Mouse (Mus musculus): Measurements from ENCODE around the gene Ciapin1.
"Not testable (repeated sequence)": the region's sequence is repeated elsewhere in the genome, so short reads cannot be mapped to it uniquely, and the experiment has no call there.

Gene Ciapin1

GRCm38 (mm10) chr8:94857011-94857345 lies 18.8 kb upstream of the Ciapin1 start:
- DNase-seq (ENCODE audit: extremely low spot score) = no peak

GRCm38 (mm10) chr8:94854761-94855160 lies 16.6 kb upstream of the Ciapin1 start:
- not testable (repeated sequence) for DNase-seq (ENCODE audit: extremely low spot score)

GRCm38 (mm10) chr8:94850049-94850448 lies 11.9 kb upstream of the Ciapin1 start:
- DNase-seq (ENCODE audit: extremely low spot score) = no peak

DNA sequence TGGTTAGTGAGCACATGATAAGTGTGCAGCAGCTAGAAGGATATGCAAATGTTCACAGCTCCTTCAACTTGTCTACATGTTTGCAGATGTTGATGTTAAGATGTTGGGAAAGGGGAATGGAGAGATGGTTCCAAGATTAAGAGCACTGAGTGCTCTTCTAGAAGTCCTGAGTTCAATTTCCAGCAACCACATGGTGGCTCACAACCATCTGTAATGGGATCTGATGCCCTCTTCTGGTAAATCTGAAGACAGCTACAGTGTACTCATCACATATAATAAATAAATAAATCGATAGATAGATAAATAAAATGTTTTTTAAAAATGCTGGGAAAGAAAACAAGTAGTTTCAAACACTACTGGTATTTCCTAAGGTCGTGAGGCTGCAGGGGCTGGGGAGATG lies 3.0 kb upstream of the Ciapin1 start:
- no peak for DNase-seq (ENCODE audit: extremely low spot score)

DNA sequence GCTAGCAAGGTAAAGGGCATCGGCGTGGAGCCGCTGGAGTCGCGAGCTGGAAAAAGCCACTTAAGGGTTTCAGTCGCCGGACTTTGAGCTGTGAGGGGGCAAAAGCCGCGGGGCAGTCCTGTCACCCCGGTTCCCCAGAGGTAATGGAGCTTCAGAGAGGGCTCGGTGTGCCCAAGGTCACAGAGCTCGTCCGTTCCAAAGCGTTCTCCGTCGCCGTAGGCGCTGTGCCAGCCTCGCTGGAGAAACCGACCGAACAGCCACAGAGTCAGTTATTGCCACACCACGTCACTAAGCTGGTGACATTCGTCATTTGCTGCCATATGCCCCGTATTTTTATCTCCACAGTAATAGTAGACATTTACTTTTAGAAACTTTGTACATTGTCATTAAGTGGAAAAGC lies 442 bp upstream of the Ciapin1 start:
- no peak for DNase-seq (ENCODE audit: extremely low spot score)

- DNase-seq (ENCODE audit: extremely low spot score) = no peak
Measured at GRCm38 (mm10) chr8:94836456-94837240, 1.5 kb downstream of the Ciapin1 start.

- DNase-seq (ENCODE audit: extremely low spot score) = not testable (repeated sequence)
Measured at GRCm38 (mm10) chr8:94835751-94836150, 2.4 kb downstream of the Ciapin1 start.

- not testable (repeated sequence) for DNase-seq (ENCODE audit: extremely low spot score)
Measured at GRCm38 (mm10) chr8:94833901-94834405, 4.2 kb downstream of the Ciapin1 start.

GRCm38 (mm10) chr8:94828284-94828683 lies 9.9 kb downstream of the Ciapin1 start:
- DNase-seq (ENCODE audit: extremely low spot score) = no peak

- DNase-seq (ENCODE audit: extremely low spot score) = no peak
Measured at GRCm38 (mm10) chr8:94826210-94826609, 11.9 kb downstream of the Ciapin1 start.

- DNase-seq (ENCODE audit: extremely low spot score) = no peak
Measured at GRCm38 (mm10) chr8:94825170-94825569, 13.0 kb downstream of the Ciapin1 start.

DNA sequence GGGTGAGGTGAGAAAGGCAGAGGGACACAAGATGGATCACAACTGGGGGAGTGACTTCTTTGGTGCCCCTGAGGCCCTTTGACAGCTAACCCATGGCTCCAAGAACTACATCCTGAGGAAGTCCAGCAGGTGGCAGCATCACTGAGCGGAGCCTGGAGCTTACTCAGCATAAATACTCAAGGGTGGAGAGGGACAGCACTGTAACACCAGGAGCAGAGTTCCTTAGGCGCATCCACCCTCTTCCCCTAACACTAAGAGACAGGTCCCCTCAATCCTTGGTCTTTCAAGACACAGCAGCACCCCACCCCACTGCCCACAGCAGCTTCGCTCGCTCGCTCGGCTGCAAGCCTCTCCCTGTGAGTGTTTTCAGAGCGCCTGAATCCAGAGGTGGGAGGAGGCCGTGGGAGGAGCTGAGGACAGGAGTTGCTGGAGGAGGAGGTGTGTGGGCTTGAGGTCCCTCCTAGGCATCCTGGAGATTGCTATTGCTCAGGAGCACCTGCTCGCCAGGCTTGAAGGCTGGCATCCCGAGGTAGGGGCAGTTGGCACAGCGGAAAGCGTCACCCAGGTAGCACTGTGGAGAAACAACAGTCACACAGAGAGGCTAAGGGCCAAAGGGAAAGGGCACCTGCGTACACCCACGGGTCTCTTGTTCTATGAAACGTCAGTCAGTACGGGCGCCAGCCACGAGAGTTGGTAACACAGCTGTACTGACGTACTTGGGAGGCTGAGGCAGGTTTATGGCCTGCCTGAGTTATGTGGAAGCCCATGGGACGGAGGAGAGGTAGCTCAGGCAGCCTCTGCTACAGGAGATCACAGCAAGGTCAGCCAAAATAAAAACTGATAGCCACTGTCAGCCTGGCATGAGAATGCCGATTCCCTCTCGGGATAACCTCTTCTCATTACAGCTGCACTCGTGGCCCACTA lies 15.3 kb downstream of the Ciapin1 start:
- peak; percentile 59 for DNase-seq (ENCODE audit: extremely low spot score)

- DNase-seq (ENCODE audit: extremely low spot score) = no peak
Measured at GRCm38 (mm10) chr8:94821381-94821780, 16.8 kb downstream of the Ciapin1 start.

GRCm38 (mm10) chr8:94820553-94820952 lies 17.6 kb downstream of the Ciapin1 start:
- DNase-seq (ENCODE audit: extremely low spot score) = no peak

DNA sequence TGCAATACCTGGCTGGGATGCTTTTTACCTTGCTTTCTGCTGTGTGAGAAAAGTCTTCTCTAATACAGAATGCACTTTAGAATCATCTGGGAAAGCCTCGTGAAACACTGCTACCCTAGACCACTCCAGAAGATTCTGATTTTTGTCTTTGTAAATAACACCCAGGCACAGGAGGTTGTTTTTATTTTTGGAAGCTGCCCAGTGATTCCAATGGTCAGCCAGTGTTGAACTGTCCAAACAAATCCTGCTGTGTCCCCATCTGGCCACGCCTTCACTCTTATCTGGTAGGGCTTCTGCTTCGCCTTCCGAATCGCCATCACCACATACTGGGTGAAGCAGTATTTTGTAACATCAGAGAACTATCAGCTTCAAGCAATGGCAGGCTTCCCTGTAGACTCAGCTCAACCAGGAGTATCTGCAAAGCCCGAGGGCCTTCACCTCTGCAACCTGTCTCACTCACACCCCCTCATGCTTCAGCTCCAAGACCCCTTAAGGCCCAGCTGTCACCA lies 18.4 kb downstream of the Ciapin1 start:
- no peak for DNase-seq (ENCODE audit: extremely low spot score)

DNA sequence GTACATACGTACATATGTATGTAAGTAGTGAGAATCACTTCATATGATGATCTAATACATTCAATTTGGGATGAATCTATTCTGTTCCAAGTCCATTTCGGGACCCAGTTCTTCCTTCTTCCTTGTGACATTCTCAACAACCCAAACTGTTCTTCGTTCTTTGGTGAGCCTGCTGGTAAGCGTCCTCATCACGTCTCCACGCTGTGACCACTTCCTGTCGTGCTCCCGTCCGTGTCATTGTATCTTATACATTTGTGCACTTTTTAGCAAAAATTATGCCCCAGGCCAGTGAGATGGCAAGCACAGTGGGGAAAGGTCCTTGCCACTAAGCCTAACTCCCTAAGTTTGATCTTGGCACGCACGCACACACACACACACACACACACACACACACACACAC lies 20.2 kb downstream of the Ciapin1 start:
- DNase-seq (ENCODE audit: extremely low spot score) = no peak

DNA sequence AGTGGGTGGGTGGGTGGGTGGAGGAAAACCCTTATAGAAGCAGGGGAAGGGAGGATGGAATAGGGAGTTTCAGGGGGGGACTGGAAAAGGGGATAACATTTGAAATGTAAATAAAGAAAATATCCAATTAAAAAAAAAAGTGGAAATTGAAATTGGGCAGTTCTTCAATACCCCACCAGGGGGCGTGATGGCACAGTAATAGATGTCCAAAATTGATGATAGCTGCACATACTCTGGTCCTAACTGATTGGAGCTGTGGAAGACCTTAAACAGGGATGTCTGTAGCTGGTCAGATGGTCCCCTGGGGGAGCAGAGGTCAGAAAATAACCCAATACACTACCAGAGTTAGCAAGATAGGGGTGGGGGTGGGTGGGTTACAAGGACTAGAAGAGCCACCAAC lies 23.6 kb downstream of the Ciapin1 start:
- no peak for DNase-seq (ENCODE audit: extremely low spot score)

GRCm38 (mm10) chr8:94812645-94813098 lies 25.5 kb downstream of the Ciapin1 start:
- DNase-seq (ENCODE audit: extremely low spot score) = peak; percentile 89

DNA sequence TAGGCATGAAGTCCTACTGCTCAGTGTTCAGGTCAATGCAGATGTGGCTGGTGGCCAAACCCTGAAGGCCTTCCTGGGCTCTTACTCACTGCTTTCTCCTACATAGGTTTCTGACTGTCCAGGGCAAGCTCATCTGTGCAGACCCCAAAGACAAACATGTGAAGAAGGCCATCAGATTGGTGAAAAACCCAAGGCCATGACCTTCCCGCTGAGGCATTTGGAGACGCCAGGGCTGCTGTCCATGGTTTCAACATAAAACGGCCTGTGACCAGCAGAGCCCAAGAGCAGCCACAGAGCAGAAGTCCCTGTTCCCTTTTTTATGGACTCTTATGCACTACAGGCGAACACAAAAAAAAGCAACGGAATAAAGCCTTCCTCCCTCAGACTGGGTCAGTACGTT lies 26.5 kb downstream of the Ciapin1 start:
- no peak for DNase-seq (ENCODE audit: extremely low spot score)

GRCm38 (mm10) chr8:94810855-94811254 lies 27.3 kb downstream of the Ciapin1 start:
- DNase-seq (ENCODE audit: extremely low spot score) = no peak

DNA sequence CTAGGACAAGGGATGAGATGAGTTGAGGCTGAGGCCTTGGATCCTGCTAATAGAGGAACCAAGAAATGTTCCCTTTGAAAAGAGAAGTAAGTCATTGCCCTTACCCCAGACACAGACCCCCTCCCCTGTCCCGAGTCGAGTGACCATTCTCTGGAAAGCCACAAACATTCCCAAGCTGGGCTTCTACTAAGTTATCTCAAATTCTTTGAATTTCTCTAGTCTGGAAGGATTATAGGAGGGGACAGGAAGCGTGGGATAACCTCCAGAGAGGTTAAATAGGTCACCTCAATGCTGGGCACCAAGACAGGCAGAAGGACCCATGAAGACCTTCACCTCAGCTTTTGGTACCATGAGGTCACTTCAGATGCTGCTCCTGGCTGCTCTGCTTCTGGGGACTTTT lies 28.0 kb downstream of the Ciapin1 start, which contains the start of gene Ccl17:
Gene Ccl17, plus strand, starts transcription at position 301 of the 400 bp plus-strand sequence.
- no peak for DNase-seq (ENCODE audit: extremely low spot score)

DNA sequence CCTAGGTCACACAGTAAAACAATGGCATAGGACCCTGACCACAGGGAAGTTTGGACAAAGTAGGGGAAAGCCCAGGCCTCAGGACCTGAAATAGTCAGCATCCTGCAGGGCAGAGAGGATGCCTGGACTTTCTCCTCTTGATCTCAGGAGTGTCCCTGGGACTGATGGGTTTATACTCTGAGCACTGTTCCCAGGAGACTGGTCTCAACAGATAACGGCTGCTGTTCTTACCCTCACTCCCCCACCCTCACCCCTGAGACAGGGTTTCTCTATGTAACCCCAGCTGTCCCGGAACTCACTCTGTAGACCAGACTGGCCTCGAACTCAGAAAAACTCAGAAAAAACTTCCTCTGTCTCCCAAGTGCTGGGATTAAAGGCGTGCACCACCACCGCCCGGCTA lies 29.8 kb downstream of the Ciapin1 start:
- DNase-seq (ENCODE audit: extremely low spot score) = no peak
